Mouse (Mus musculus): ENCODE data around the gene Ifng. TPM values are rescaled to one million over a fixed set of nuclear protein-coding genes. Genes with fewer than 3 reads are reported as not detected.

Ifng gene
- 0.66 to 1.2 TPM (median 0.94 TPM) in 3 of 4 replicates, not detected in the other for total RNA-seq (2023)

DNA sequence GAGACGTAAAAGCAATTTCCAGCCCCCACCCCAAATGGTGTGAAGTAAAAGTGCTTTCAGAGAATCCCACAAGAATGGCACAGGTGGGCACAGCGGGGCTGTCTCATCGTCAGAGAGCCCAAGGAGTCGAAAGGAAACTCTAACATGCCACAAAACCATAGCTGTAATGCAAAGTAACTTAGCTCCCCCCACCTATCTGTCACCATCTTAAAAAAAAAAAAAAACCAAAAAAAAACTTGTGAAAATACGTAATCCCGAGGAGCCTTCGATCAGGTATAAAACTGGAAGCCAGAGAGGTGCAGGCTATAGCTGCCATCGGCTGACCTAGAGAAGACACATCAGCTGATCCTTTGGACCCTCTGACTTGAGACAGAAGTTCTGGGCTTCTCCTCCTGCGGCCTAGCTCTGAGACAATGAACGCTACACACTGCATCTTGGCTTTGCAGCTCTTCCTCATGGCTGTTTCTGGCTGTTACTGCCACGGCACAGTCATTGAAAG lies at the start of gene Ifng:
Gene Ifng, plus strand, starts transcription at position 305 of the 499 bp plus-strand sequence.

Other genes with a start within 250 kb of the Ifng start
- gene Il22, start 236.1 kb upstream of the Ifng start, total RNA-seq (2023), result not detected in 4 replicates
- 0.81 to 1.0 TPM (median 0.99 TPM) in 4 replicates for gene Gm32717, start 200.3 kb upstream of the Ifng start, total RNA-seq (2023)
- 0.81 to 1.0 TPM (median 0.99 TPM) in 4 replicates for gene Gm32802, start 182.4 kb upstream of the Ifng start, total RNA-seq (2023)
- not detected in 4 replicates for gene Iltifb, start 146.0 kb upstream of the Ifng start, total RNA-seq (2023)
- not detected in 4 replicates for gene Gm9040, start 114.1 kb upstream of the Ifng start, total RNA-seq (2023)
- gene Gm9044, start 108.6 kb upstream of the Ifng start, total RNA-seq (2023), result not detected in 4 replicates
- gene Gm9045, start 103.2 kb upstream of the Ifng start, total RNA-seq (2023), result not detected in 4 replicates
- gene Gm9046, start 97.8 kb upstream of the Ifng start, total RNA-seq (2023), result not detected in 4 replicates
- gene Gm9048, start 92.4 kb upstream of the Ifng start, total RNA-seq (2023), result not detected in 4 replicates
- not detected in 4 replicates for gene Gm9049, start 86.9 kb upstream of the Ifng start, total RNA-seq (2023)